Mouse (Mus musculus) liver, embryonic 14.5 days (tissue): Measurements from ENCODE around the gene Nat8f3.
"Not testable (repeated sequence)": the region's sequence is repeated elsewhere in the genome, so short reads cannot be mapped to it uniquely, and the experiment has no call there.

ENCODE experiments used
- CTCF ChIP-seq: IDR thresholded peaks from 2 replicates; pipeline ENCODE4 v1.5.1; 2016; ENCODE audit warnings: antibody characterized with exemption, low read depth, control low read depth
- EP300 ChIP-seq: IDR thresholded peaks from 2 replicates; pipeline ENCODE4 v1.6.1; 2016; ENCODE audit warnings: antibody characterized with exemption, low read depth

- TF ChIP-seq CTCF, EP300: not testable (repeated sequence)
These were observed at the start of gene Nat8f3 for GRCm38 (mm10) chr6:85765532-85765931.
